Mouse (Mus musculus) adrenal gland, postnatal 36 days (tissue): ENCODE data around the gene Gm36079. TPM values are rescaled to one million over a fixed set of nuclear protein-coding genes. Genes with fewer than 3 reads are reported as not detected.
"Not testable (repeated sequence)": the region's sequence is repeated elsewhere in the genome, so short reads cannot be mapped to it uniquely, and the experiment has no call there.

ENCODE experiments used
- DNase-seq, 2 experiments: peaks; one replicate each; pipeline ENCODE4 v3.0.0; 2021; ENCODE audit warnings: mixed read lengths in 1 of 2
- long read RNA-seq, 2 experiments: library from polyadenylated mRNA; stranded (forward); transcript quantifications; one replicate each; pipeline ENCODE4 v2.0.0; 2021; ENCODE audit warnings: borderline sequencing depth in 2 of 2
- total RNA-seq, 2 experiments: library from RNA; stranded (reverse); gene quantifications; 2 replicates each; pipeline ENCODE4 v1.2.3; 2021

The Gm36079 gene
- not detected for total RNA-seq
- long read RNA-seq, experiment 1 = 0 reads
- long read RNA-seq, experiment 2 = 0 reads

DNA sequence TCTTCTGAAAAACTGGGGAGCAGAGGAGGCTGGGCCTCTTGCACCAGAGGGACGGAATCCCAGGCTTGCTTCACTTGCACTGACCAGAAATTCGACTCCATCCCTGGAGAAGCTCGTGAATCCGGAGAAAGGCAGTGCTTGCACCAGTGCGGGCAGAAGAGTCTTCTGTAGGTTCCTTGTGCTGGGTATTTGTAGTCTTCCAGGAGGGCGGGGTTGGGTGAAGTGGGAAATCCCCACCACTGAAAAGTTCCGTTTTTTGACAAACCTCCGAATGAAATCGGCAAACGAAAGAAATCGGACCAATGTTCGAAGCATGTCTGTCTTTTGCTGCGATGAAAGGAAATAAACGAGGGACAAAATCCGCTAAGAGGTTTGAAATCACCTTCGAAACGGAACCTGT, at the start of gene Gm36079:
Gm36079 (minus strand) TSS at position 101 of the 400 bp plus-strand sequence.
- not testable (repeated sequence) for DNase-seq

DNA sequence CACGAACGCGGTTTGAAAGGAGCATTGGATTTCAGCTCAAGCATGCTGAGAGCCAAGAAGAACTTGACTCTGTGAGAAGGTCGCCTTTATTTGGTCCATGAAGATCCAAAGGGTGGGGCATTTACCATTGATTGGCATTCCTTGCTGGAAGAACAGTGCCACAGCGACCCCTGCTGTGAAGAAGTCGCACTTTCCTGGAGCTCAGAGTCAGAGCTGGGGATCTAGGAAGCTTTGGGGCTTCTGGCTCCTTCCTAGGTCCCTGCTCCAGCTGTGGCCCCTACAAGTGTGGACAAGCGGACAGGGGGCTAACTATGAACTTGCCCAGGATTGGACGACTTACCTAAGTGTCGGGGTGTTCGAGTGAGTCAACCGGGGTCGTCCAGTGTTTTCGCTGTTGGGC, 44.1 kb upstream of the Gm36079 start:
- not testable (repeated sequence) for DNase-seq

DNA sequence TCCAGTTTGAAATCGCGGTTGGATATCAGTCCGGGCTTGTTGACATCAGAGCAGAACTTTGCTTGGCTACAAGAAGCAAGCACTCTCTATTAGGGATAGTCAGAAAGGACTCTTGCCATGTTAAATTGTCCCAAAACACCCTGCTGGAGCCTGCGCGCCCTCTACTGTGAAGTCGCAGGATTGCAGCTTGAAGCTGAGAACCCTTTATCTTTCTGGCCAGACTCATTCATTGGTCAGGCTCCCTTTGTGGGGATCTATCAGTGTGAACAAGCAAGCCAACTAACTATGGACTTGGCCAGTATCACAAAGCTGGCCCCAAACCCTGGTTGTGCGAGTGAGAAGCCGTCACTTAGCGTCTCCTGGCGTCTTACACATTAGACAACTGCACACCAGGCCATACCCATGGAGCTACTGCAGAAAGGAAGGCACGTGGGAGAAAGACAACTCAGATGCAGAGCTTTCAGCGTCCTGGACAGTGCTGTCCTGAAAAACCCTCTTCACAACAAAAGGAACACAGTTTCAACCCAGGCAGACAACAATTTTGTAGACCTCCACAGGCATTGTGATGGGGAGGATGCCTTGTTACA, 43.3 kb upstream of the Gm36079 start:
- not testable (repeated sequence) for DNase-seq

DNA sequence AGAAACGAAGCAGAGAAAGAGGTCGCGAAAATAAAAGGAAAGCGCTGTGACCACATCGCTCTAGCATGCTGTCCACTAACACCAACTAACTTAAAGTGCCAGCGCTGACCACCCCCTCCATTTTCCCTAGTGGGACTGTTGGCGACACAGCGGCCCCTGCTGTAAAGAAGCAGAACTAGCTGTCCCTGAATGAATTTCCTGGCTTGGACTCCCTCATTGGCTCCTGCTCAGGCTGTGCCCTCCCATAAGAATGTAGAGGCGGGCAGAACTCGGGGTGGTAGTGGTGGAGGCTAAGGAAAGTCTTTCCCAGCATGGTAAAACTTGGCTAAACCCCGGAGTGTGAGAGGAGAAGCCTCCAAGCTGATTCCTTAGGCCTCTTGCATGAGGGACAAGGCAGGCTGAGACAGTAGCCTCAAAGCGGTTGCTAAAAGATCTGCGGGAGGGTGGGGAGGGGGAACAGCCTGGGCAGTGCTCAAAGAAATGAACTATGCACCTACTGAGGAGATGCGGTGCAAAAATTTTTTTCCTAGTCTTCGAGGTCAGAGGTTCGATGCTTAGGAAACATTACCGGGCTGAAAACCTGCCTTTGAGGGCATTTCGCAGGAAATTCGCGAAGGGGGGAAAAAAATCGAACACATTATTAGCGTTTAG, 36.8 kb upstream of the Gm36079 start:
- not testable (repeated sequence) for DNase-seq

DNA sequence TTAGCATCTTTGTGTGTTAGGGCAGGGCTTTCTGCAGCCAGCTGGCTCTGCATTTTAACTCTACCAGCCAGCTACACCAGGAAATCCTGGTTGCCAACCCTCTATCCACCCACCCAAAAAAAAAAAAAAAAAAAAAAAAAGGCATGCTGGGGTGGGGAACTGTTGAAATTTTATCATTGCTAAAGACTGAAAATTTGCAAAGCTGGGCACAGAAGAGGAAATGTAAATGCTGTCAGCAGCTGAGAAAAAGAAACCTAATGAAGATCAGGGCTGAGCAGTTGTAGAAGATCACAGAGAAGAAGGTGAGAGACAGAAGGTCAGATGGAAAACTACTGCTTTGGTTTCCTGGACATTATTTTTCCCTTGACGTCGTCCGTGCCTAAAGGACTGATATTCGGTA, 36.1 kb upstream of the Gm36079 start:
- DNase-seq = not testable (repeated sequence)

DNA sequence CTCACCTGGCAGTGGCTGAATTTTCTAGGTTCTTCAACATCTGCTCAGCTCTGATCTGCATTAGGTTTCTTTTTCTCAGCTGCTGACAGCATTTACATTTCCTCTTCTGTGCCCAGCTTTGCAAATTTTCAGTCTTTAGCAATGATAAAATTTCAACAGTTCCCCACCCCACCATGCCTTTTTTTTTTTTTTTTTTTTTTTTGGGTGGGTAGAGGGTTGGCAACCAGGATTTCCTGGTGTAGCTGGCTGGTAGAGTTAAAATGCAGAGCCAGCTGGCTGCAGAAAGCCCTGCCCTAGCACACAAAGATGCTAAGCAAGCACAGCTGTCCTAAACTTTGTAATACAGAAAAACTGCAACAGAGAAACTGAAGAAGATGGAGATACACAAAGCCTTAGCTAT, 25.3 kb upstream of the Gm36079 start, which contains the start of gene Gm21188:
Gm21188 (minus strand) TSS at position 110 of the 400 bp plus-strand sequence.
- DNase-seq = not testable (repeated sequence)

DNA sequence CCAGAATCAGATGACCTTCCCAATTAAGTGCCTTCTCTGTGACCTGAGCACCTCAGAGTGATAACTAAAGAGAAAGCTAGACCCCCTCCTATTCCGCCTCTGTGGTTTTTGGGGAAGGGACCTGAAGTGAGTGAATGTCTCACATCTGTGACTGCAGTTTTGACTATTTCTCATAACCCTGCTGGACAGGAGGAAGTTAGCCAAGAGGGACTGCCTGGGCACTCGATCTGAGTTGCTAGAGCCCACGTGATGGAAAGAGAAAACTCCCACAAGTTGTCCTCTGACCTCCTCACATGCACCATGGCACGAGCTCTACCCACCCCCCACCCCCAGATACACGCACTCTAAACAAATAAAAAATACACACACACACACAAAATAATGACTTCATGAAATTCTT, 21.8 kb upstream of the Gm36079 start:
- DNase-seq = not testable (repeated sequence)

DNA sequence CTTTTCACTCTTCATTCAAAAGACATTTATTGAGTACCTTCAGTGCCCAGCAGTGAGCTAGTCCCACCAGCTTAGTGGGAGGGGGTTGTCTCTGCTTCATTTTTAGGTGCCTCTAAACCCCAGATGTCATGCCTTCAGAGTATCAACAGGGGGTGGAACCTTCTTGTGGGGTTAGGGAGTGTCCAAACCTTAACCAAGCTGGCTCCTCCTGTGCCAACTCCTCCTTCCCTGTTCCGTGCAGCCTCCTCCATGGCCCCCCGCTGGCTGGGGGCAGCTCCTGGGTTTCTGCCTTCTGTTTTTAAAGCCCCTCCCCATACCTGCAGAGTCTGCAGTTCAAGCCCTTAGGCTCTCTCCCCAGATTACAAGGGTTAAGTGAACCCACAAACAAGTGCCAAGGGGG, 21.4 kb upstream of the Gm36079 start:
- DNase-seq = not testable (repeated sequence)

DNA sequence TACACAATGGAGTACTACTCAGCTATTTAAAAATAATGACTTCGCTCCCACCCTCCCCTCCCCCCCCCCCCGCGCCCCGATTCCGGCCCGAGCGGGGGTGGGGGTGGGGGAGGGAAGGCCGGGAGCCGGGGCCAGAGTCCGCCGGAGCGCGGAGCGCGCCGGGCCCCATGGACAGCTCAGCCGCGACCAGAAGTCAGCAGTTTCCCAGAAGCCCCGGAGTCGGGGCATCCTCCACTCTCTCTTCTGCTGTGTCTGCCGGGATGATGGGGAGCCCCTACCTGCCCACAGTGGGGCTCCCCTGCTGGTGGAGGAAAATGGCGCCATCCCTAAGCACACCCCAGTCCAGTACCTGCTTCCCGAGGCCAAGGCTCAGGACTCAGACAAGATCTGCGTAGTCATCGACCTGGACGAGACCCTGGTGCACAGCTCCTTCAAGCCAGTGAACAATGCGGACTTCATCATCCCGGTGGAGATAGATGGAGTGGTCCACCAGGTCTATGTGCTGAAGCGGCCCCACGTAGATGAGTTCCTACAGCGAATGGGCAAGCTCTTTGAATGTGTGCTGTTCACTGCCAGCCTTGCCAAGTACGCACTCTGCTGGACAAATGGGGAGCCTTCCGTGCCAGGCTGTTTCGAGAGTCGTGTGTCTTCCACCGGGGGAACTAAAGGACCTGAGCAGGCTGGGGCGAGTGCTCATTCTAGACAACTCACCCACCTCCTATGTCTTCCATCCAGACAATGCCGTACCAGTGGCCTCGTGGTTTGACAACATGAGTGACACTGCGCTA, 19.8 kb upstream of the Gm36079 start:
- DNase-seq = not testable (repeated sequence)

DNA sequence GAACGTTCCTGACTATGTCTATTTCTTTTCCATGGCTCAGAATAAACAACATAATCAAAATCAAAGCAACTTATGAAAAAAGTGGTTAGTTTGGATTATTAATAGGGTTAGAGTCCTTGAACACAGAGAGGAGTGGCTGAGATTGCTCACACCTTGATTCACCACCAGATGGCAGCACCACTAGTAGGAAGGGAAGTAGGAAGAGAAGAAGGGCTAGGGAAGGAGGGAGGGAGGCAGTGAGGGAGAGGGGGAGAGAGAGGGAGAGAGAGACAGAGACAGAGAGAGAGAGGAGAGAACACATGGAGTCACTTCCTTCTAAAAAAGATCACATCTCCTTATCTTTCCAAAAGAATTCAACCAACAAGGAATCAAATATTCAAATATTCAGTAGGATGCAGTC, 14.3 kb upstream of the Gm36079 start:
- peak; percentile 46 to 67 for DNase-seq

DNA sequence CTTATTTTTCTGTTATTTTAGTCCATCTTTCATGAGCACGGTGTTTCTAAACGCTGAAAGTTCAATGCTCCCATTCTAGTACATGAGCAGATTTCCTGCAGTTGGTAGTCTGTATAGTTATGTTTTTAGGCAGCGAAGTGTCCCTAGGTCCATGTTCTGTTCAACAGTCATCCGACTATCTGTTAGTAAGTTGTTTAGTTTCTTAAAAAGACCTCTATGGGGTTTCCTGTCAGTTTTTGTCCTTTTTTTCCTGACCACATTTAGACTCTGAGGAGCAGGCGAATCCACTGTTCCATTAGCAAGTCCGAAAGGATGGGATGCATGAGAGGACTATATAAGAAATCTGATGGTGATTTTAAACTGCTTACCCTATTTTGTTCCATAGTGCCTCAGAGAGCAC, 11.1 kb upstream of the Gm36079 start:
- not testable (repeated sequence) for DNase-seq

DNA sequence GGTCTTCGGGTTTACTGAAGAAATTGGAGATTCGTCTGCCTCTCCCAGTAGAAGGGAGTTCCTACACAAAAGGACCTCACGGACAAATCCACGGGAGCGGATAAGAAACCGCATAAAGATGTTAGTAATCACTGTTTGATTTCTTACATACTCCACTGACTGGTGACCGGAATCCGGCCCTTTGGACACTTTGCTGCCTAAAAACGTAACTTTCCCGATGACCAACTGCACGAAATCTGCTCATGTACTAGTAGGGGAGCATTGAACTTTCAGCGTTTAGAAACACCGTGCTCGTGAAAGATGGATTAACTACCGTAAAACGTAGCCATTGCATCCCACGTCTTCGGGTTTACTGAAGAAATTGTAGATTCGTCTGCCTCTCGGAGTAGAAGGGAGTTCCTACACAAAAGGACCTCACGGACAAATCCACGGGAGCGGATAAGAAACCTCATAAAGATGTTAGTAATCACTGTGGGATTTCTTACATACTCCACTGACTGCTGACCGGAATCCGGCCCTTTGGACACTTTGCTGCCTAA, 9.8 kb upstream of the Gm36079 start:
- DNase-seq = not testable (repeated sequence)

DNA sequence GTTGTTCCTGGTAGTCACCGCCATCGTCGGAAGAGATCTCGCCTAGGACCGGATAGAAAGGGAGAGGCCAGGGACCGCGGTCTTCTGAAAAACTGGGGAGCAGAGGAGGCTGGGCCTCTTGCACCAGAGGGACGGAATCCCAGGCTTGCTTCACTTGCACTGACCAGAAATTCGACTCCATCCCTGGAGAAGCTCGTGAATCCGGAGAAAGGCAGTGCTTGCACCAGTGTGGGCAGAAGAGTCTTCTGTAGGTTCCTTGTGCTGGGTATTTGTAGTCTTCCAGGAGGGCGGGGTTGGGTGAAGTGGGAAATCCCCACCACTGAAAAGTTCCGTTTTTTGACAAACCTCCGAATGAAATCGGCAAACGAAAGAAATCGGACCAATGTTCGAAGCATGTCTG, 8.3 kb upstream of the Gm36079 start:
- not testable (repeated sequence) for DNase-seq

DNA sequence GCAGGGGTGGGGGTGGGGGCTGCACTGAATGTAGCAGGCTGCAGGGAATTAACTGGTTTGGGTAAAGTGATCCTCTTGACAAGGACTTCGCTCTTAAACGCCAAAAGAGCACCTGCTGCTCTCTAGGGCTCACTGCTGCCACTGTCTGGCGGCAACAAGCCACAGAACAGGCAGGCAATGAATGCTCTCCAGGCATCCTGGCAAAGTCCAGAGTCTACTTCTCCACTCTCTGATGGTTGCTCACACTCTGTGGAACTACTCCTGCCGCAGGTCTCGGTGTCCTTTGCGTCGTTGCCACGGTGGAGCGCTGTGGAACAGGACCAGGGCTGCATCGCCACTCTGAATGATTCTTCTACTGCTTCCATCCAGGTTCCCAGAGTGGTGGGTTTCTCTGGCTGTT, 7.8 kb upstream of the Gm36079 start:
- DNase-seq = not testable (repeated sequence)

DNA sequence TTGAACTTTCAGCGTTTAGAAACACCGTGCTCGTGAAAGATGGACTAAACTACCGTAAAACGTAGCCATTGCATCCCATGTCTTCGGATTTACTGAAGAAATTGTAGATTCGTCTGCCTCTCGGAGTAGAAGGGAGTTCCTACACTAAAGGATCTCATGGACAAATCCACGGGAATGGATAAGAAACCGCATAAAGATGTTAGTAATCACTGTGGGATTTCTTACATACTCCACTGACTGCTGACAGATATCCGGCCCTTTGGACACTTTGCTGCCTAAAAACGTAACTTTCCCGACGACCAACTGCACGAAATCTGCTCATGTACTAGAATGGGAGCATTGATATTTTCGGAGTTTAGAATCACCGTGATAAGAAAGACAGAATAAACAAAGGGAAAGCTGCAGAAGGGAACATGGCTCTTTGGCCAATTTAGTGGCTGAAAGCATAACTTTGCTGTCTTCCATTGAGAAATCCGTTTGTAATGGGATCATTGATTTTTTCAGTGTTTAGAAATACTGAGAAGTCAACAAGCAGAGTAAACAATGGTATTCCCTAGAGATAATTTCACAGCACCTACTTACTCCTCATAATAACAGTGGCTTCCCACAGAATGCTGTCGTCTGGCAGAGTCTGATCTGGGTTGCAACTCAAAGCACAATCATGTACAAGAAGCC, 6.8 kb upstream of the Gm36079 start:
- DNase-seq = not testable (repeated sequence)

DNA sequence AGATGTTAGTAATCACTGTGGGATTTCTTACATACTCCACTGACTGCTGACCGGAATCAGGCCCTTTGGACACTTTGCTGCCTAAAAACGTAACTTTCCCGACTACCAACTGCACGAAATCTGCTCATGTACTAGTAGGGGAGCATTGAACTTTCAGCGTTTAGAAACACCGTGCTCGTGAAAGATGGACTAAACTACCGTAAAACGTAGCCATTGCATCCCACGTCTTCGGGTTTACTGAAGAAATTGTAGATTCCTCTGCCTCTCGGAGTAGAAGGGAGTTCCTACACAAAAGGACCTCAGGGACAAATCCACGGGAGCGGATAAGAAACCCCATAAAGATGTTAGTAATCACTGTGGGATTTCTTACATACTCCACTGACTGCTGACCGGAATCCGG, 4.9 kb upstream of the Gm36079 start:
- DNase-seq = not testable (repeated sequence)

DNA sequence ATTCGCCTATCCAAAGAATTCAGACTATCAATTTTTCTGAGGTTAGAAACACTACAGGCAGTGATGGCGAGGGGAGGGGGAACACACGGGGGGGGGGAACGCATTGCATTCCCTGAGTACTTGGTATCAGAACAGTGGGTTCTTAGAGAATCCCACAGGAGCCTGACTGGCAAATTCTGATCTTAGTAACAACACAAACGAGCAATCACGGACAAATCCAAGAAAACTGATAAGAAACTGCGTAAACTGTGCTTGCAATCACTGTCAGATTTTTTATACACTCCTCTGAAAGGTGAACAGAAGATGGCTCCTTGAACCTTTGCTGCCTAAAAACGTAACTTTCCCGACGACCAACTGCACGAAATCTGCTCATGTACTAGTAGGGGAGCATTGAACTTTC, 557 bp upstream of the Gm36079 start:
- not testable (repeated sequence) for DNase-seq

DNA sequence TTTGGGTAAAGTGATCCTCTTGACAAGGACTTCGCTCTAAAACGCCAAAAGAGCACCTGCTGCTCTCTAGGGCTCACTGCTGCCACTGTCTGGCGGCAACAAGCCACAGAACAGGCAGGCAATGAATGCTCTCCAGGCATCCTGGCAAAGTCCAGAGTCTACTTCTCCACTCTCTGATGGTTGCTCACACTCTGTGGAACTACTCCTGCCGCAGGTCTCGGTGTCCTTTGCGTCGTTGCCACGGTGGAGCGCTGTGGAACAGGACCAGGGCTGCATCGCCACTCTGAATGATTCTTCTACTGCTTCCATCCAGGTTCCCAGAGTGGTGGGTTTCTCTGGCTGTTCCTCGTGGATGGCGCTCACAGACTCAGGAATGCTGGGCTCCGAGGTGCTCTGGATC, 438 bp downstream of the Gm36079 start:
- DNase-seq = not testable (repeated sequence)

DNA sequence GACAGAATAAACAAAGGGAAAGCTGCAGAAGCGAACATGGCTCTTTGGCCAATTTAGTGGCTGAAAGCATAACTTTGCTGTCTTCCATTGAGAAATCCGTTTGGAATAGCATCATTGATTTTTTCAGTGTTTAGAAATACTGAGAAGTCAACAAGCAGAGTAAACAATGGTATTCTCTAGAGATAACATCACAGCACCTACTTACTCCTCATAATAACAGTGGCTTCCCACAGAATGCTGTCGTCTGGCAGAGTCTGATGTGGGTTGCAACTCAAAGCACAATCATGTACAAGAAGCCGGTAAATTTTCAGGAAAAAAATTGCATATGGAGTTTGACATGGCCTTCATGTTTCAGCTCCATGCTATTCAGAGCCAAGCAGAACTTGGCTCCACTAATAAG, 1.2 kb downstream of the Gm36079 start:
- not testable (repeated sequence) for DNase-seq

DNA sequence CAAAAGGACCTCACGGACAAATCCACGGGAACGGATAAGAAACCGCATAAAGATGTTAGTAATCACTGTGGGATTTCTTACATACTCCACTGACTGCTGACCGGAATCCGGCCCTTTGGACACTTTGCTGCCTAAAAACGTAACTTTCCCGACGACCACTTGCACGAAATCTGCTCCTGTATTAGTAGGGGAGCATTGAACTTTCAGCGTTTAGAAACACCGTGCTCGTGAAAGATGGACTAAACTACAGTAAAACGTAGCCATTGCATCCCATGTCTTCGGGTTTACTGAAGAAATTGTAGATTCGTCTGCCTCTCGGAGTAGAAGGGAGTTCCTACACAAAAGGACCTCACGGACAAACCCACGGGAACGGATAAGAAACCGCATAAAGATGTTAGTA, 1.8 kb downstream of the Gm36079 start:
- not testable (repeated sequence) for DNase-seq

DNA sequence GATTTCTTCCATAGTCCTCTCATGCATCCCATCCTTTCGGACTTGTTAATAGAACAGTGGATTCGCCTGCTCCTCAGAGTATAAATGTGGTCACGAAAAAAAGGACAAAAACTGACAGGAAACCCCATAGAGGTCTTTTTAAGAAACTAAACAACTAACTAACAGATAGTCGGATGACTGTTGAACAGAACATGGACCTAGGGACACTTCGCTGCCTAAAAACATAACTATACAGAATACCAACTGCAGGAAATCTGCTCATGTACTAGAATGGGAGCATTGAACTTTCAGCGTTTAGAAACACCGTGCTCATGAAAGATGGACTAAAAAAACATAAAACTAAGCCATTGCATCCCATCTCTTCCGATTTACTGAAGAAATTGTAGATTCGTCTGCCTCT, 2.2 kb downstream of the Gm36079 start:
- DNase-seq = not testable (repeated sequence)

DNA sequence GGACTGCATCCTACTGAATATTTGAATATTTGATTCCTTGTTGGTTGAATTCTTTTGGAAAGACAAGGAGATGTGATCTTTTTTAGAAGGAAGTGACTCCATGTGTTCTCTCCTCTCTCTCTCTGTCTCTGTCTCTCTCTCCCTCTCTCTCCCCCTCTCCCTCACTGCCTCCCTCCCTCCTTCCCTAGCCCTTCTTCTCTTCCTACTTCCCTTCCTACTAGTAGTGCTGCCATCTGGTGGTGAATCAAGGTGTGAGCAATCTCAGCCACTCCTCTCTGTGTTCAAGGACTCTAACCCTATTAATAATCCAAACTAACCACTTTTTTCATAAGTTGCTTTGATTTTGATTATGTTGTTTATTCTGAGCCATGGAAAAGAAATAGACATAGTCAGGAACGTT, 5.3 kb downstream of the Gm36079 start:
- peak in 1 of 2 experiments; percentile 21 for DNase-seq
